Mouse (Mus musculus) embryonic facial prominence, embryonic 12.5 days (tissue): ENCODE results near the gene Ptprr. TPM values are rescaled to one million over a fixed set of nuclear protein-coding genes. Genes with fewer than 3 reads are reported as not detected.

Experiments used
- ATAC-seq: fragments of 200-750 bp; cut with Nextera tagmentation; 2 replicates; pipeline ENCODE4 v1.8.0; 2017; ENCODE audit not compliant: insufficient number of reproducible peaks, insufficient read depth, low FRiP score, low TSS enrichment
- H3K27ac ChIP-seq: fragments of 300-500 bp; sonication (generic); 2 replicates; pipeline ENCODE4 v1.5.1; 2016; ENCODE audit warnings: mild to moderate bottlenecking
- H3K27me3 ChIP-seq: fragments of 300-500 bp; sonication (generic); 2 replicates; pipeline ENCODE4 v1.6.1; 2016; ENCODE audit warnings: mild to moderate bottlenecking, moderate library complexity
- H3K36me3 ChIP-seq: fragments of 300-500 bp; sonication (generic); 2 replicates; pipeline ENCODE4 v1.6.1; 2016; ENCODE audit warnings: mild to moderate bottlenecking
- H3K4me1 ChIP-seq: fragments of 300-500 bp; sonication (generic); 2 replicates; pipeline ENCODE4 v1.6.1; 2016
- H3K4me2 ChIP-seq: fragments of 300-500 bp; sonication (generic); replicated peaks from 2 replicates; pipeline ENCODE4 v1.6.1; 2016; ENCODE audit warnings: mild to moderate bottlenecking, moderate library complexity
- H3K4me3 ChIP-seq: fragments of 300-500 bp; sonication (generic); 2 replicates; pipeline ENCODE4 v1.5.1; 2016; ENCODE audit warnings: mild to moderate bottlenecking
- H3K9ac ChIP-seq: fragments of 300-500 bp; sonication (generic); 2 replicates; pipeline ENCODE4 v1.6.1; 2016; ENCODE audit warnings: mild to moderate bottlenecking, moderate library complexity
- H3K9me3 ChIP-seq: fragments of 300-500 bp; sonication (generic); 2 replicates; pipeline ENCODE4 v1.6.1; 2016; ENCODE audit warnings: mild to moderate bottlenecking, moderate library complexity
- WGBS: fragments of 180-500 bp; shearing (Covaris S2); methylation state at CpG from one replicate; pipeline ENCODE4 v1.1.7; 2016; 5-methylcytosine and 5-hydroxymethylcytosine counted together
- polyA plus RNA-seq: library from polyadenylated mRNA; unstranded; fragments of >200 nt; fragmentation: Nextera tagmentation; extraction: Ambion mirVana; gene quantifications from 2 replicates; pipeline ENCODE4 v1.2.1, GENCODE M21; 2016

The Ptprr gene
- polyA plus RNA-seq, 1 experiment from 2014 or later = 5.9 TPM

- no peak overlapping the region for H3K9ac ChIP-seq
- no peak for ATAC-seq
- H3K4me2 ChIP-seq = no peak overlapping the region
- H3K27me3 ChIP-seq = no peaks in the 10 kb centered on the region
- no peak overlapping the region for H3K27ac ChIP-seq
- no peaks in the 10 kb centered on the region for H3K36me3 ChIP-seq
- 85% methylated on average over 5 of the region's 5 CpGs for WGBS
- H3K9me3 ChIP-seq = no peaks in the 10 kb centered on the region
- no peak overlapping the region for H3K4me3 ChIP-seq
- peaks cover 3% of the 10 kb centered on the region; the same call in 1 of the 2 replicates for H3K4me1 ChIP-seq
Measured at GRCm38 (mm10) chr10:116078636-116079035, 60.6 kb downstream of the Ptprr start.

DNA sequence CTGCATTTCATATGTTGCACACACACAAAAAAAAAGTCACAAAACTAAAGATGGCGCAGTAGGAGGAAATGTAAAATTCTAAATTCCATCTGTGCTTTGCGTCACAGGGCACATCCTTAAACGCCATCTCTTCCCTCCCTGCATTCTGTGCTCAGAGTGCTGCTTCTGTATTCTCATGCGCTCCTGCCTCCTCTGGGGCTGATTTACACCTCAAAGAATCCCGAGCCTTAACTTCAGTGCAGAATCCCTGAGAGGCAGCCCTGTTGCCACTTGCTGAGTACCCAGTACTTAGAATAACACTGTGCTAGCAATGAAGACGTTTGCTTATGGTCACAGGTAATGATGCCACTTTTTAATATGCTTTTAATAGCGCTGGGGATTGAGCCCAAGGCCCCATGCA is 61.4 kb downstream of the Ptprr start:
- H3K9me3 ChIP-seq = no peaks in the 10 kb centered on the region
- no peaks in the 10 kb centered on the region for H3K27me3 ChIP-seq
- no peaks in the 10 kb centered on the region for H3K4me1 ChIP-seq
- H3K9ac ChIP-seq = no peak overlapping the region
- no peak overlapping the region for H3K4me3 ChIP-seq
- H3K4me2 ChIP-seq = no peak overlapping the region
- no peak for ATAC-seq
- H3K36me3 ChIP-seq = no peaks in the 10 kb centered on the region
- no peak overlapping the region for H3K27ac ChIP-seq
- WGBS = 42% methylated on average over 7 of the region's 7 CpGs

DNA sequence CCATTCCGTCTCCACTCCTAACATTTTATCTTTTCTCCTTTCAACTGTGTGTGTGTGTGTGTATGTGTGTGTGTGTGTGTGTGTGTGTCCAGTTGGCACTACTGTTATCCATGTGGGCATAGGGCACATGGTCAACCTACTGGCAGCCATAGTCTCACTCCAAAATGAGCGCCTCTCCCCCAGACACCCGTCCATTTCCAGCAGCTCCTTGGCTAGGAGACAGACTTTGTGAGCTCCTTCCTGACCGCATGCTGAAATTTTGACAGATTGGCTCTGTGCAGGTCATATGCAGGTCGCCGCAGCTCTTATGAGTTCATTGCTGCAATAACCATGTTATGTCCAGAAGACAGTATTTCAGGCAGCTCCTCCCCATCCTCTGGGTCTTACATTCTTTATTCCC is 62.8 kb downstream of the Ptprr start:
- Histone ChIP-seq H3K9ac (no peak overlapping the region), H3K27ac (no peak overlapping the region), H3K9me3 (no peaks in the 10 kb centered on the region), H3K27me3 (no peaks in the 10 kb centered on the region), H3K36me3 (no peaks in the 10 kb centered on the region), H3K4me1 (no peaks in the 10 kb centered on the region), H3K4me2 (no peak overlapping the region), H3K4me3 (no peak overlapping the region)
- WGBS = 87% methylated on average over 6 of the region's 6 CpGs
- ATAC-seq = no peak

DNA sequence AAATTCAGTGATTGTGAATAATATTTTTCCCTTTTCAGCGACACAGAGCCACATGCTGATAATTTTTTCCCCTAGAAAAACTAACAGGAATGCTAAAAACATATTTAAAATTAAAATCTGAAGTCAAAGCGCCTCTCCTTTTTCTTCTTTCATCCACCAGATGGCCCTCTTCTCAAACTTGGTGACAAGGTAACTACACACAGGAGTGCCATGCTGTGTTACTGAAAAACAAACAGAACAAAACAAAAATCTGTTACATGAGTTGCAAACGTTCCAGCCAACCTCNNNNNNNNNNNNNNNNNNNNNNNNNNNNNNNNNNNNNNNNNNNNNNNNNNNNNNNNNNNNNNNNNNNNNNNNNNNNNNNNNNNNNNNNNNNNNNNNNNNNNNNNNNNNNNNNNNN is 66.0 kb downstream of the Ptprr start:
- H3K4me2 ChIP-seq = no peak overlapping the region
- ATAC-seq = no peak
- H3K9me3 ChIP-seq = no peaks in the 10 kb centered on the region
- H3K9ac ChIP-seq = no peak overlapping the region
- 24% methylated on average over 3 of the region's 3 CpGs for WGBS
- no peaks in the 10 kb centered on the region for H3K36me3 ChIP-seq
- no peak overlapping the region for H3K4me3 ChIP-seq
- H3K27ac ChIP-seq = no peak overlapping the region
- H3K27me3 ChIP-seq = no peaks in the 10 kb centered on the region
- no peaks in the 10 kb centered on the region for H3K4me1 ChIP-seq

DNA sequence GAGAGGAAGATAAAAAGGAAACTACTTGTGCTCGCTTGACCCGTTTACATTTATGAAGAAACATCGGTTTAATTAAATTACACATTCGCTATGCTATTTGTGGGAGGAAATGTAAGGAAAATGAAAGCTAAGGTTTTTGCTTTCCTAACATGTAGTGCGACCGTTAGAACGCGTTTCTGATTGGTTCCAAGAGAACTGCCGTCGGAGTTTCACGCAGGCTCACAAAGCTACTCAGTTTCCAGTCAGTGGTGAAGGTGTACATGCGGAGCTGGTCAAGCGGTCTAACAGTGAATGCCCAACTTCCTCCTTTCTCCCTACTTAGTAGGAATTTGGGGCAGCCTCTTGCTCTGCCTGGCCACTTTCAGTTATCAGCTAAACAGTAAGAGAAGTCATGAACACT is 78.5 kb downstream of the Ptprr start:
- H3K27ac ChIP-seq = no peak overlapping the region
- 72% methylated on average over 13 of the region's 13 CpGs for WGBS
- H3K4me1 ChIP-seq = no peaks in the 10 kb centered on the region
- no peaks in the 10 kb centered on the region for H3K36me3 ChIP-seq
- no peaks in the 10 kb centered on the region for H3K9me3 ChIP-seq
- no peak overlapping the region for H3K4me2 ChIP-seq
- H3K27me3 ChIP-seq = no peaks in the 10 kb centered on the region
- H3K9ac ChIP-seq = no peak overlapping the region
- no peak for ATAC-seq
- no peak overlapping the region for H3K4me3 ChIP-seq

DNA sequence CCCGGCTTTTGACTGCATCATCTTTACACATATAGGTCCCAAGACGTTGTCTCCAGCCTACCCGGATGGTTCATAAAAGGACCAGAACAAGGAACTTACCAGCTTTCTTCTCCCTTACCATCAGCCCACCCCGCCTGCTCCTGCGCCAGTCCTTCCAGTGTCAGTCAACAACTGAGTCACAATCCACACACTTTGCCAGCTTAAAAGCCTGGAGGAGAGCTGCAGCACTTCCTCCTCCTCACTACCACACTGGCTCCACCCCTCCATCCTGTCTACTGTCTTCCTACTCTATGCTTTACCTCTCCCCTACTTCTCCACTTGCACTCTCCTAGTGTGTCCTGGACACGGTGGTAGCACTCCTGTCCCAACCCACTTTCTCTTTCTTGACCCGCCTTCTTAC is 80.5 kb downstream of the Ptprr start:
- WGBS = 91% methylated on average over 7 of the region's 7 CpGs
- no peak overlapping the region for H3K4me3 ChIP-seq
- H3K9me3 ChIP-seq = no peaks in the 10 kb centered on the region
- no peaks in the 10 kb centered on the region for H3K4me1 ChIP-seq
- no peaks in the 10 kb centered on the region for H3K27me3 ChIP-seq
- H3K36me3 ChIP-seq = no peaks in the 10 kb centered on the region
- no peak overlapping the region for H3K9ac ChIP-seq
- no peak overlapping the region for H3K4me2 ChIP-seq
- no peak for ATAC-seq
- no peak overlapping the region for H3K27ac ChIP-seq

DNA sequence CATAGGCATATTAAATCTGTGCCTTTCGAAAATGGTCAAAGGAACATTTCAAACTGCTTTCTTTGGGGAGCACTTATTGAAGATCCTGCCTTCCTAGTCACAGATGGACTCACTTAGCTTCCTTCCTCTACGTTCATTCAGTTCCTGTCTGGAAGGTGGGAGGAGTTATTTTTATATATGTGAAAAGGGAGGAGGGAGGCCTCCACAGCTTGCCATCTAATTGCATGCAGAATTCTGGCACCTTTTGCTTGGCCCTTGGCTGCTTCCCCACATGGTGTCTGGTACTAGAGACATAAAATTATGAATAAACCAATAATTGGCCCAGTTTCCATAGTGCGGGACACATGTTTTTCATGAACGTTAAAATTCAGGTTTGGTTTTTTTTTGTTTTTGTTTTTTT is 90.2 kb downstream of the Ptprr start:
- Histone ChIP-seq H3K9me3 (no peaks in the 10 kb centered on the region), H3K27ac (no peak overlapping the region), H3K36me3 (no peaks in the 10 kb centered on the region), H3K27me3 (no peaks in the 10 kb centered on the region), H3K4me2 (no peak overlapping the region), H3K4me3 (no peak overlapping the region), H3K4me1 (no peaks in the 10 kb centered on the region), H3K9ac (no peak overlapping the region)
- ATAC-seq = no peak
- 59% methylated on average over 4 of the region's 4 CpGs for WGBS

GRCm38 (mm10) chr10:116108730-116109129 is 90.7 kb downstream of the Ptprr start:
- Histone ChIP-seq H3K9me3 (no peaks in the 10 kb centered on the region), H3K9ac (no peak overlapping the region), H3K27me3 (no peaks in the 10 kb centered on the region)

DNA sequence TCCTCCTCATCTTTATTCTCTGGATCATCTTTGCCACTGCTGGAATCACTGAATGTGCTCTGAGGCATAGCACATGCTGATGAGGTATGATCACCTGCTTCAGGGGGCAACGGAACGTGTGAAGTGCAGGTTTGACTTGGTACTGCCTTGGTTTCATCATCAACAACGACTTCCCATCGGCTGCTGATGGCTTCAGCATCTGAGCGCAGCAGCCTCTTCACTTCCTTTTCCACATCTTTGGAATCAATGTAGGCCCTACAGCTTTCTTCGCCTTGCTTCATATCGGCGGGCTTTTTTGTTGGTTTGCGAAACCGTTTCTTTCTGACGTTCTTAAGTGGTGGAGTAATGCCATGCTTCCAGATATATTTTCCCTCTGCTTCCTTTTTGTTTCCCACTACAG is 94.9 kb downstream of the Ptprr start:
- ATAC-seq = no peak

More at GRCm38 (mm10) chr10:116108730-116109129, 90.7 kb downstream of the Ptprr start:
- Histone ChIP-seq H3K36me3 (no peaks in the 10 kb centered on the region), H3K4me3 (no peak overlapping the region), H3K4me1 (no peaks in the 10 kb centered on the region), H3K4me2 (no peak overlapping the region), H3K27ac (no peak overlapping the region)
- ATAC-seq = no peak
- 90% methylated on average over 1 of the region's 1 CpGs for WGBS

DNA sequence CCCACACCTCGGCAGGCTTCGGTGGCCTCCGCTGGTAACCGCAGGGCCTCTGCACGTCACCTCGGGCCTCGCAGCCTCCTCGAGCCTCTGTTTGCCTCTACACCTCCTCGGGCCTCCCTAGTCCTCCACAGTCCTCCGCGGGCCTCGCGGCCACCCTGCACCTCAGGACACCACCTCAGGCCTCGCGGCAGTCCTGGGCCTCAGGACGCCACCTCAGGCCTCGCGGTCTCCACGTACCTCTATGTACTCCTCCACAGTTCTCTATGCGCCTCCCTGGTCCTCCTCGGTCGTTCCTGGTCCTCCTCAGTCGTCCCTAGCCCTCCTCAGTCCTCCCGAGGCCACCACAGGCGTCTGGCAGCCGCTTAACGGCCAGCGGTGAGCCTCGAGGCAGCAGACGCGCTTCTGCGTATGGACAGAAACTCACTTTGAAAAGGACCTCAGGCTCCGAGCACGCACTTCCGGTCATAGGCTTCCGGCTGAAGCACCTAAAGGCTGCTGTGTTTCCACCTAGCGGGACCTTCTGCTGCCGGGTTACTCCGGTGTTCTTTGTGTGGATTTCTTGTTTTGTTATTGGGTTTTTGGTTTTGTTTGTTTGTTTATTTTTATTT is 96.0 kb downstream of the Ptprr start, which contains the start of gene 4933416C03Rik:
Gene 4933416C03Rik, minus strand, starts transcription at position 51 of the 608 bp plus-strand sequence.
- Histone ChIP-seq H3K4me3 (no peak within 1 kb of the TSS), H3K9me3 (no peaks in the 10 kb centered on the region), H3K36me3 (no peaks in the 10 kb centered on the region), H3K4me2 (no peak within 1 kb of the TSS), H3K27me3 (no peaks in the 10 kb centered on the region), H3K27ac (no peak within 1 kb of the TSS), H3K9ac (no peak within 1 kb of the TSS), H3K4me1 (no peaks in the 10 kb centered on the region)
- WGBS = 95% methylated on average over 39 of the region's 39 CpGs
- ATAC-seq = no peak

More for the DNA sequence above, 94.9 kb downstream of the Ptprr start:
- H3K27me3 ChIP-seq = no peaks in the 10 kb centered on the region
- H3K27ac ChIP-seq = no peak overlapping the region
- no peaks in the 10 kb centered on the region for H3K36me3 ChIP-seq
- H3K4me1 ChIP-seq = no peaks in the 10 kb centered on the region
- no peak overlapping the region for H3K4me3 ChIP-seq
- no peaks in the 10 kb centered on the region for H3K9me3 ChIP-seq
- no peak overlapping the region for H3K9ac ChIP-seq
- 93% methylated on average over 11 of the region's 11 CpGs for WGBS
- H3K4me2 ChIP-seq = no peak overlapping the region

GRCm38 (mm10) chr10:116115881-116116677 is 98.1 kb downstream of the Ptprr start:
- no peak overlapping the region for H3K9ac ChIP-seq
- no peak overlapping the region for H3K4me3 ChIP-seq
- H3K9me3 ChIP-seq = no peaks in the 10 kb centered on the region
- no peaks in the 10 kb centered on the region for H3K36me3 ChIP-seq
- no peaks in the 10 kb centered on the region for H3K4me1 ChIP-seq
- H3K27ac ChIP-seq = no peak overlapping the region
- ATAC-seq = no peak
- H3K27me3 ChIP-seq = no peaks in the 10 kb centered on the region
- H3K4me2 ChIP-seq = no peak overlapping the region
- 73% methylated on average over 4 of the region's 4 CpGs for whole genome bisulfite sequencing

DNA sequence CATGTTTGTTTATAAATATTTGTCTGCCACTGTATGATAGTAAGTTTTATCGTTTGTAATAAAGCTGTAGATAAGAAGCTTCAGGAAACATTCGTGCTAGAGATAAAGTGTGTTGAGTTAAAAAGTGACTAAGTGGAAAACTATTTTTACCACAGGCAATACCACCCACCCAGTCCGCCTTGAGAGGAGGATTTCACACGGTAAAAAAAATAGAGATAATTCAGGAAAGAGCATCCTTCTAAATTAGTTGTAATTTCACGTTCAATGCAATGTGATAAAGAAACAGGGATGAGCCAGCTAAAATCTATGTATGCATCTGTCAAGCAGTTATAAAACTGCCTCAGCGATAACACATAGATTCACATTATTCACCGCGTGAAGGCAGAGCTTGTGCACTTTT is 99.0 kb downstream of the Ptprr start:
- Histone ChIP-seq H3K9ac (no peak overlapping the region), H3K4me3 (no peak overlapping the region), H3K27ac (no peak overlapping the region), H3K4me2 (no peak overlapping the region), H3K9me3 (no peaks in the 10 kb centered on the region), H3K27me3 (no peaks in the 10 kb centered on the region), H3K36me3 (no peaks in the 10 kb centered on the region), H3K4me1 (no peaks in the 10 kb centered on the region)
- 87% methylated on average over 8 of the region's 8 CpGs for WGBS
- no peak for ATAC-seq
